Mouse (Mus musculus): ENCODE results near the gene Ntpcr. TPM values are rescaled to one million over a fixed set of nuclear protein-coding genes. Genes with fewer than 3 reads are reported as not detected.

The Ntpcr gene
- 25.0 and 28.2 TPM in 2 replicates for polyA plus RNA-seq (2015; fragmentation: Nextera tagmentation; extraction: Ambion mirVana)

GRCm38 (mm10) chr8:125729746-125730145 lies at the start of gene Ntpcr:
TSS of gene Ntpcr (plus strand) at chr8:125729963.
- ATAC-seq (replicated peaks; ENCODE audit: insufficient number of reproducible peaks, insufficient read depth, low FRiP score, low read depth) = no peak
- Histone ChIP-seq H3K9me3 (replicated peaks) (no peaks in the 10 kb centered on the region), H3K27me3 (no peaks in the 10 kb centered on the region), H3K4me3 (no peak within 1 kb of the TSS), H3K9ac (no peak within 1 kb of the TSS), H3K4me1 (replicated peaks) (peaks cover 9% of the 10 kb centered on the region), H3K4me2 (no peak within 1 kb of the TSS), H3K36me3 (no peaks in the 10 kb centered on the region), H3K27ac (no peak within 1 kb of the TSS)
- 71% methylated on average over 7 of the region's 7 CpGs for WGBS

- H3K4me2 ChIP-seq = no peak overlapping the region
- H3K27ac ChIP-seq = no peak overlapping the region
- H3K4me1 ChIP-seq (replicated peaks) = peaks cover 9% of the 10 kb centered on the region
- 46% methylated on average over 8 of the region's 8 CpGs for WGBS
- no peak overlapping the region for H3K9ac ChIP-seq
- no peak for ATAC-seq (replicated peaks; ENCODE audit: insufficient number of reproducible peaks, insufficient read depth, low FRiP score, low read depth)
- H3K4me3 ChIP-seq = no peak overlapping the region
- H3K9me3 ChIP-seq (replicated peaks) = no peaks in the 10 kb centered on the region
- H3K36me3 ChIP-seq = no peaks in the 10 kb centered on the region
- H3K27me3 ChIP-seq = no peaks in the 10 kb centered on the region
Observed at GRCm38 (mm10) chr8:125680851-125681408, 48.8 kb upstream of the Ntpcr start.

GRCm38 (mm10) chr8:125685216-125685760 lies 44.5 kb upstream of the Ntpcr start:
- no peak overlapping the region for H3K9ac ChIP-seq

GRCm38 (mm10) chr8:125686221-125686865 lies 43.4 kb upstream of the Ntpcr start:
- H3K27ac ChIP-seq = peak overlapping the region; percentile 32
- H3K9me3 ChIP-seq (replicated peaks) = no peaks in the 10 kb centered on the region
- no peak overlapping the region for H3K4me2 ChIP-seq
- no peaks in the 10 kb centered on the region for H3K27me3 ChIP-seq
- no peak overlapping the region for H3K9ac ChIP-seq
- no peak overlapping the region for H3K4me3 ChIP-seq
- H3K4me1 ChIP-seq (replicated peaks) = peaks cover 22% of the 10 kb centered on the region
- no peaks in the 10 kb centered on the region for H3K36me3 ChIP-seq
- no peak for ATAC-seq (replicated peaks; ENCODE audit: insufficient number of reproducible peaks, insufficient read depth, low FRiP score, low read depth)
- WGBS = 52% methylated on average over 9 of the region's 9 CpGs

More at GRCm38 (mm10) chr8:125685216-125685760, 44.5 kb upstream of the Ntpcr start:
- H3K4me3 ChIP-seq = no peak overlapping the region
- H3K27me3 ChIP-seq = no peaks in the 10 kb centered on the region
- no peaks in the 10 kb centered on the region for H3K9me3 ChIP-seq (replicated peaks)
- no peak for ATAC-seq (replicated peaks; ENCODE audit: insufficient number of reproducible peaks, insufficient read depth, low FRiP score, low read depth)
- no peaks in the 10 kb centered on the region for H3K36me3 ChIP-seq
- H3K4me1 ChIP-seq (replicated peaks) = peaks cover 19% of the 10 kb centered on the region
- WGBS = 56% methylated on average over 6 of the region's 6 CpGs
- no peak overlapping the region for H3K27ac ChIP-seq
- no peak overlapping the region for H3K4me2 ChIP-seq

GRCm38 (mm10) chr8:125690166-125690915 lies 39.4 kb upstream of the Ntpcr start:
- Histone ChIP-seq H3K9ac (no peak overlapping the region), H3K4me2 (no peak overlapping the region), H3K36me3 (no peaks in the 10 kb centered on the region), H3K4me3 (no peak overlapping the region), H3K9me3 (replicated peaks) (no peaks in the 10 kb centered on the region), H3K27me3 (no peaks in the 10 kb centered on the region), H3K4me1 (replicated peaks) (peaks cover 21% of the 10 kb centered on the region), H3K27ac (no peak overlapping the region)
- ATAC-seq (replicated peaks; ENCODE audit: insufficient number of reproducible peaks, insufficient read depth, low FRiP score, low read depth) = no peak
- WGBS = 67% methylated on average over 15 of the region's 15 CpGs

- H3K4me1 ChIP-seq (replicated peaks) = peaks cover 15% of the 10 kb centered on the region
- WGBS = 71% methylated on average over 3 of the region's 3 CpGs
- no peaks in the 10 kb centered on the region for H3K9me3 ChIP-seq (replicated peaks)
- H3K9ac ChIP-seq = no peak overlapping the region
- no peak overlapping the region for H3K4me2 ChIP-seq
- no peak for ATAC-seq (replicated peaks; ENCODE audit: insufficient number of reproducible peaks, insufficient read depth, low FRiP score, low read depth)
- no peak overlapping the region for H3K27ac ChIP-seq
- no peaks in the 10 kb centered on the region for H3K36me3 ChIP-seq
- no peak overlapping the region for H3K4me3 ChIP-seq
- no peaks in the 10 kb centered on the region for H3K27me3 ChIP-seq
Observed at GRCm38 (mm10) chr8:125690961-125691360, 38.8 kb upstream of the Ntpcr start.

- Histone ChIP-seq H3K27ac (no peak overlapping the region), H3K4me2 (no peak overlapping the region), H3K9ac (no peak overlapping the region; the same call in 1 of the 2 replicates), H3K4me3 (no peak overlapping the region), H3K36me3 (no peaks in the 10 kb centered on the region), H3K4me1 (replicated peaks) (peaks cover 8% of the 10 kb centered on the region; the same call in 1 of the 2 replicates), H3K9me3 (replicated peaks) (no peaks in the 10 kb centered on the region), H3K27me3 (no peaks in the 10 kb centered on the region)
- WGBS = 53% methylated on average over 5 of the region's 5 CpGs
- no peak for ATAC-seq (replicated peaks; ENCODE audit: insufficient number of reproducible peaks, insufficient read depth, low FRiP score, low read depth)
Observed at GRCm38 (mm10) chr8:125692447-125692846, 37.3 kb upstream of the Ntpcr start.

- 84% methylated on average over 3 of the region's 3 CpGs for WGBS
- no peaks in the 10 kb centered on the region for H3K36me3 ChIP-seq
- no peak for ATAC-seq (replicated peaks; ENCODE audit: insufficient number of reproducible peaks, insufficient read depth, low FRiP score, low read depth)
- no peak overlapping the region for H3K9ac ChIP-seq
- no peaks in the 10 kb centered on the region for H3K27me3 ChIP-seq
- no peak overlapping the region for H3K27ac ChIP-seq
- H3K4me2 ChIP-seq = no peak overlapping the region
- no peaks in the 10 kb centered on the region for H3K9me3 ChIP-seq (replicated peaks)
- H3K4me1 ChIP-seq (replicated peaks) = peaks cover 8% of the 10 kb centered on the region; the same call in 1 of the 2 replicates
- H3K4me3 ChIP-seq = no peak overlapping the region
Observed at GRCm38 (mm10) chr8:125693197-125693596, 36.6 kb upstream of the Ntpcr start.

- 74% methylated on average over 6 of the region's 6 CpGs for WGBS
- no peak overlapping the region for H3K27ac ChIP-seq
- no peaks in the 10 kb centered on the region for H3K9me3 ChIP-seq (replicated peaks)
- H3K9ac ChIP-seq = no peak overlapping the region
- no peak for ATAC-seq (replicated peaks; ENCODE audit: insufficient number of reproducible peaks, insufficient read depth, low FRiP score, low read depth)
- H3K4me1 ChIP-seq (replicated peaks) = 0 out of 2 replicates have a peak, but pooled peaks cover 2% of the 10 kb centered on the region
- no peaks in the 10 kb centered on the region for H3K36me3 ChIP-seq
- H3K4me2 ChIP-seq = no peak overlapping the region
- H3K27me3 ChIP-seq = no peaks in the 10 kb centered on the region
- H3K4me3 ChIP-seq = no peak overlapping the region
Observed at GRCm38 (mm10) chr8:125695951-125696350, 33.8 kb upstream of the Ntpcr start.

GRCm38 (mm10) chr8:125699391-125700025 lies 30.3 kb upstream of the Ntpcr start:
- no peak overlapping the region for H3K9ac ChIP-seq
- no peaks in the 10 kb centered on the region for H3K9me3 ChIP-seq (replicated peaks)
- H3K4me3 ChIP-seq = no peak overlapping the region
- no peaks in the 10 kb centered on the region for H3K4me1 ChIP-seq (replicated peaks)
- H3K4me2 ChIP-seq = no peak overlapping the region
- 84% methylated on average over 6 of the region's 6 CpGs for WGBS
- no peaks in the 10 kb centered on the region for H3K27me3 ChIP-seq
- H3K27ac ChIP-seq = no peak overlapping the region
- H3K36me3 ChIP-seq = no peaks in the 10 kb centered on the region
- ATAC-seq (replicated peaks; ENCODE audit: insufficient number of reproducible peaks, insufficient read depth, low FRiP score, low read depth) = no peak

GRCm38 (mm10) chr8:125700407-125700806 lies 29.4 kb upstream of the Ntpcr start:
- WGBS = 76% methylated on average over 7 of the region's 7 CpGs

More at GRCm38 (mm10) chr8:125700407-125700806, 29.4 kb upstream of the Ntpcr start:
- Histone ChIP-seq H3K27ac (no peak overlapping the region), H3K9me3 (replicated peaks) (no peaks in the 10 kb centered on the region), H3K9ac (no peak overlapping the region), H3K4me1 (replicated peaks) (no peaks in the 10 kb centered on the region), H3K27me3 (no peaks in the 10 kb centered on the region), H3K36me3 (no peaks in the 10 kb centered on the region), H3K4me3 (no peak overlapping the region), H3K4me2 (no peak overlapping the region)
- no peak for ATAC-seq (replicated peaks; ENCODE audit: insufficient number of reproducible peaks, insufficient read depth, low FRiP score, low read depth)

Measured in heart, embryonic 15.5 days (tissue).